Mouse (Mus musculus): ENCODE measurements around the gene Vmn1r192. TPM values are rescaled to one million over a fixed set of nuclear protein-coding genes. Genes with fewer than 3 reads are reported as not detected.
"Not testable (repeated sequence)": the region's sequence is repeated elsewhere in the genome, so short reads cannot be mapped to it uniquely, and the experiment has no call there.

Vmn1r192 gene
- polyA plus RNA-seq (2012; rRNA removed) = not detected in 2 replicates

GRCm38 (mm10) chr13:22191041-22191440, at the start of gene Vmn1r192:
TSS of gene Vmn1r192 (minus strand) at chr13:22191141.
- no peak for DNase-seq (ENCODE audit: extremely low spot score in 1 of 2, low spot score in 1 of 2)

- DNase-seq (ENCODE audit: extremely low spot score in 1 of 2, low spot score in 1 of 2) = not testable (repeated sequence)
Measured at GRCm38 (mm10) chr13:22223060-22223459, 32.1 kb upstream of the Vmn1r192 start, which contains the start of gene Vmn1r193. TSS of gene Vmn1r193 (minus strand) at chr13:22223160.

DNA sequence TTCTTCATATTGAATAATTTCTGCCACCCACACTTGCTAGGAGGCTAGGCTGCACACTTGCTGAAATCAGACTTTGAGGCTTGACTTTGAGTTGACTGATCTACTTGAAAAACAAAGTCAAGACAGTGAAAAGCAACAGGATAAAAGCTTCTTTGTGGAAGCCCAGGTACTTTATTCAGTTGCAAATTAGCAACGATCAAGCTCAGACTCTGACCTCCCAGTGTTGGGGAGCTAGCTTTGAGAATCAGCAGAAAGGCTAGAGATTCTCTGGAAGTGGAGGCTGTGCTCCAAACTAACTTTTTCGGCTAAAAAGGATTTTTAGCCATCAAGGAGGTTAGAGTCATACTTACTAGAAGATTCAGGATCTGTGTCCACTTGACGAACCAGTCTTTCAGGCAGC, 1.8 kb upstream of the Vmn1r192 start:
- not testable (repeated sequence) for DNase-seq (ENCODE audit: extremely low spot score in 1 of 2, low spot score in 1 of 2)

GRCm38 (mm10) chr13:22190385-22190784, 556 bp downstream of the Vmn1r192 start:
- no peak for DNase-seq (ENCODE audit: extremely low spot score in 1 of 2, low spot score in 1 of 2)

DNA sequence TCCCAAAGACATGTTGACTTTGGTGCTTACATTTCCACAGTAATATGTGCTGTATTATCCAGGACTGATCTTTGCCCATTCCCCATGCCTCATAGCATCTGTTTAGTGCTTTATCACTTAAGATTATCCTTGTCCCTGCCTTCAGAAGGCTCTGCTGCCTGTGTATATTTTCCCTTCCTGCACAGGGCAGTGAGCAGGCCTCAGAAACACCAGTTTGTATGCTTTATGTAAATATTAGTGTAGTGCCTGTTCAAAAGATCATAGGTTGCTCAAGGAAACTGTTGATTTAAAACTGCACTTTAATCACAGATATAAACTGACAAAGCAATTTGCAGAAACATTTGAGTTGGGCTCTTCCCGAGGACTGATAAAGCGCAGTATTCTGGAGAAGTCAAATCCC, 1.6 kb downstream of the Vmn1r192 start:
- no peak for DNase-seq (ENCODE audit: extremely low spot score in 1 of 2, low spot score in 1 of 2)

- no peak for DNase-seq (ENCODE audit: extremely low spot score in 1 of 2, low spot score in 1 of 2)
Measured at GRCm38 (mm10) chr13:22183869-22184268, 7.1 kb downstream of the Vmn1r192 start, which contains the start of gene Vmn1r191. TSS of gene Vmn1r191 (minus strand) at chr13:22183969.

GRCm38 (mm10) chr13:22168416-22168815, 22.5 kb downstream of the Vmn1r192 start:
- no peak for DNase-seq (ENCODE audit: extremely low spot score in 1 of 2, low spot score in 1 of 2)

GRCm38 (mm10) chr13:22136495-22137293, 54.2 kb downstream of the Vmn1r192 start:
- DNase-seq (ENCODE audit: extremely low spot score in 1 of 2, low spot score in 1 of 2) = not testable (repeated sequence)

Other genes starting within 250 kb of the Vmn1r192 start
- 2.2 and 2.6 TPM in 2 replicates for gene Zfp184, start 246.0 kb downstream of the Vmn1r192 start, polyA plus RNA-seq (2012; rRNA removed)
- not detected in 2 replicates for gene Pom121l2, start 209.9 kb downstream of the Vmn1r192 start, polyA plus RNA-seq (2012; rRNA removed)
- 0.56 and 1.4 TPM in 2 replicates for gene Prss16, start 181.4 kb downstream of the Vmn1r192 start, polyA plus RNA-seq (2012; rRNA removed)
- 0.80 TPM in 1 of 2 replicates, not detected in the other for gene Hist1h2ah, start 155.6 kb downstream of the Vmn1r192 start, polyA plus RNA-seq (2012; rRNA removed)
- gene Hist1h2bk, start 155.3 kb downstream of the Vmn1r192 start, polyA plus RNA-seq (2012; rRNA removed) = 0.36 and 0.65 TPM in 2 replicates
- gene Hist1h4i, start 149.8 kb downstream of the Vmn1r192 start, polyA plus RNA-seq (2012; rRNA removed) = 12.2 and 13.3 TPM in 2 replicates
- gene Hist1h2ag, start 148.2 kb downstream of the Vmn1r192 start, polyA plus RNA-seq (2012; rRNA removed) = 0.36 and 0.38 TPM in 2 replicates
- 0.78 and 1.6 TPM in 2 replicates for gene Hist1h2bj, start 147.9 kb downstream of the Vmn1r192 start, polyA plus RNA-seq (2012; rRNA removed)
- not detected in 2 replicates for gene Vmn1r188, start 106.7 kb downstream of the Vmn1r192 start, polyA plus RNA-seq (2012; rRNA removed)
- not detected in 2 replicates for gene Vmn1r189, start 85.3 kb downstream of the Vmn1r192 start, polyA plus RNA-seq (2012; rRNA removed)
- not detected in 2 replicates for gene Vmn1r191, start 7.2 kb downstream of the Vmn1r192 start, polyA plus RNA-seq (2012; rRNA removed)
- not detected in 2 replicates for gene Vmn1r193, start 32.0 kb upstream of the Vmn1r192 start, polyA plus RNA-seq (2012; rRNA removed)
- gene Vmn1r194, start 53.1 kb upstream of the Vmn1r192 start, polyA plus RNA-seq (2012; rRNA removed) = not detected in 2 replicates
- gene Vmn1r195, start 79.4 kb upstream of the Vmn1r192 start, polyA plus RNA-seq (2012; rRNA removed) = not detected in 2 replicates
- gene Vmn1r196, start 98.8 kb upstream of the Vmn1r192 start, polyA plus RNA-seq (2012; rRNA removed) = not detected in 2 replicates
- not detected in 2 replicates for gene Vmn1r197, start 133.4 kb upstream of the Vmn1r192 start, polyA plus RNA-seq (2012; rRNA removed)
- gene Vmn1r198, start 159.2 kb upstream of the Vmn1r192 start, polyA plus RNA-seq (2012; rRNA removed) = not detected in 2 replicates
- not detected in 2 replicates for gene Vmn1r199, start 188.7 kb upstream of the Vmn1r192 start, polyA plus RNA-seq (2012; rRNA removed)
- gene Vmn1r200, start 199.2 kb upstream of the Vmn1r192 start, polyA plus RNA-seq (2012; rRNA removed) = 0.08 and 0.11 TPM in 2 replicates

All from frontal cortex, adult 2 months (tissue).